Mouse (Mus musculus) left cerebral cortex, adult 9 months (tissue): Measurements from ENCODE around the gene Acsf2.

Source experiments
- DNase-seq, 2 experiments: peaks; one replicate each; pipeline ENCODE4 v3.0.0; 2022; ENCODE audit warnings: low spot score in 2 of 2

The Acsf2 gene

GRCm38 (mm10) chr11:94548041-94548784 is 53.5 kb downstream of the Acsf2 start:
- DNase-seq = peak in 1 of 2 experiments; percentile 64

GRCm38 (mm10) chr11:94547271-94547670 is 54.4 kb downstream of the Acsf2 start:
- no peak for DNase-seq

- DNase-seq = no peak
These were observed 55.3 kb downstream of the Acsf2 start for GRCm38 (mm10) chr11:94546381-94546780.

GRCm38 (mm10) chr11:94544422-94544821 is 57.2 kb downstream of the Acsf2 start:
- DNase-seq = peak in 1 of 2 experiments; percentile 28

- peak; percentile 65 to 97 for DNase-seq
These were observed 57.7 kb downstream of the Acsf2 start for GRCm38 (mm10) chr11:94543932-94544331.

GRCm38 (mm10) chr11:94543344-94543743 is 58.3 kb downstream of the Acsf2 start:
- no peak for DNase-seq

- no peak for DNase-seq
These were observed 59.3 kb downstream of the Acsf2 start for GRCm38 (mm10) chr11:94542400-94542799.

- no peak for DNase-seq
These were observed 61.9 kb downstream of the Acsf2 start for GRCm38 (mm10) chr11:94539761-94540160.

- no peak for DNase-seq
These were observed 62.9 kb downstream of the Acsf2 start for GRCm38 (mm10) chr11:94538733-94539292.

GRCm38 (mm10) chr11:94533171-94533570 is 68.5 kb downstream of the Acsf2 start:
- peak in 1 of 2 experiments; percentile 38 for DNase-seq

- no peak for DNase-seq
These were observed 72.8 kb downstream of the Acsf2 start for GRCm38 (mm10) chr11:94528879-94529278.

- DNase-seq = no peak
These were observed 75.3 kb downstream of the Acsf2 start for GRCm38 (mm10) chr11:94526171-94526879.

- DNase-seq = peak in 1 of 2 experiments; percentile 65
These were observed 80.3 kb downstream of the Acsf2 start, which contains the start of gene Mycbpap for GRCm38 (mm10) chr11:94521219-94521843. Gene Mycbpap, minus strand, starts transcription at chr11:94521742.

GRCm38 (mm10) chr11:94513452-94513851 is 88.2 kb downstream of the Acsf2 start:
- DNase-seq = no peak

- no peak for DNase-seq
These were observed 92.7 kb downstream of the Acsf2 start for GRCm38 (mm10) chr11:94508976-94509375.
